Mouse (Mus musculus) heart, postnatal 0 days (tissue): ENCODE data around the gene Lrig2. TPM values are rescaled to one million over a fixed set of nuclear protein-coding genes. Genes with fewer than 3 reads are reported as not detected.

Experiments
- ATAC-seq: fragments of 200-750 bp; cut with Nextera tagmentation; 2 replicates; pipeline ENCODE4 v1.8.0; 2017; ENCODE audit warnings: low read depth, moderate number of reproducible peaks, moderate library complexity; ENCODE audit not compliant: insufficient read depth
- DNase-seq: peaks from one replicate; pipeline ENCODE4 v3.0.0-alpha.2; 2016; ENCODE audit warnings: low spot score
- H3K27ac ChIP-seq: fragments of 300-500 bp; sonication (generic); 2 replicates; pipeline ENCODE4 v1.5.1; 2014; ENCODE audit warnings: low read depth, mild to moderate bottlenecking
- H3K27me3 ChIP-seq: fragments of 300-500 bp; sonication (generic); 2 replicates; pipeline ENCODE4 v1.6.1; 2014; ENCODE audit warnings: low read length, mixed read lengths; ENCODE audit not compliant: control insufficient read depth, insufficient read depth
- H3K36me3 ChIP-seq: fragments of 300-500 bp; sonication (generic); replicated peaks from 2 replicates; pipeline ENCODE4 v1.6.1; 2014; ENCODE audit warnings: low read length, mixed read lengths; ENCODE audit not compliant: control insufficient read depth, insufficient read depth
- H3K4me1 ChIP-seq: fragments of 300-500 bp; sonication (generic); 2 replicates; pipeline ENCODE4 v1.6.1; 2014; ENCODE audit warnings: antibody characterized with exemption; ENCODE audit not compliant: control insufficient read depth, insufficient read depth
- H3K4me2 ChIP-seq: fragments of 300-500 bp; sonication (generic); 2 replicates; pipeline ENCODE4 v1.6.1; 2014; ENCODE audit warnings: low read depth, mild to moderate bottlenecking, low read length, moderate library complexity
- H3K4me3 ChIP-seq: fragments of 300-500 bp; sonication (generic); 2 replicates; pipeline ENCODE4 v1.5.1; 2014; ENCODE audit warnings: low read depth, low read length
- H3K9ac ChIP-seq: fragments of 300-500 bp; sonication (generic); replicated peaks from 2 replicates; pipeline ENCODE4 v1.6.1; 2014; ENCODE audit warnings: low read depth, low read length, mixed read lengths
- H3K9me3 ChIP-seq: fragments of 300-500 bp; sonication (generic); replicated peaks from 2 replicates; pipeline ENCODE4 v1.6.1; 2016; ENCODE audit warnings: low read length; ENCODE audit not compliant: control insufficient read depth
- CTCF ChIP-seq: IDR thresholded peaks from 2 replicates; pipeline ENCODE4 v1.5.1; 2016; ENCODE audit warnings: antibody characterized with exemption, control low read depth, low read depth
- EP300 ChIP-seq: IDR thresholded peaks from 2 replicates; pipeline ENCODE4 v1.6.1; 2016; ENCODE audit warnings: antibody characterized with exemption, low read depth
- WGBS: fragments of 180-500 bp; shearing (Covaris S2); extraction: QIAGEN DNeasy Blood & Tissue Kit; methylation state at CpG from one replicate; pipeline ENCODE4 v1.1.7; 2014; 5-methylcytosine and 5-hydroxymethylcytosine counted together
- polyA plus RNA-seq: library from polyadenylated mRNA; unstranded; fragments of >200 nt; fragmentation: Nextera tagmentation; extraction: Ambion mirVana; gene quantifications from 2 replicates; pipeline ENCODE4 v1.2.1, GENCODE M21; 2015
- total RNA-seq: library from RNA; depleted of rRNA; stranded (reverse); fragments of >200 nt; gene quantifications from 2 replicates; pipeline ENCODE4 v1.2.3, GENCODE M21; 2014; ENCODE audit warnings: low replicate concordance

The Lrig2 gene
- total and polyA plus RNA-seq, 2 experiments from 2014 or later, result 7.2 to 18.7 TPM

GRCm38 (mm10) chr3:104359225-104360135 lies 152.2 kb downstream of the Lrig2 start:
- Histone ChIP-seq H3K4me2 (no peak overlapping the region), H3K9ac (no peak overlapping the region), H3K27me3 (no peaks in the 10 kb centered on the region), H3K27ac (peak overlapping the region; percentile 46), H3K9me3 (no peaks in the 10 kb centered on the region), H3K36me3 (no peaks in the 10 kb centered on the region), H3K4me1 (peaks cover 12% of the 10 kb centered on the region; the same call in 1 of the 2 replicates), H3K4me3 (no peak overlapping the region)
- 39% methylated on average over 8 of the region's 8 CpGs for WGBS
- ATAC-seq (no peak; the same call in 1 of the 2 replicates), DNase-seq (no peak)
- TF ChIP-seq EP300 (no peak), CTCF (0 out of 2 replicates have a peak, but pooled peaks have one; percentile 13)

GRCm38 (mm10) chr3:104358747-104359146 lies 153.0 kb downstream of the Lrig2 start:
- H3K9ac ChIP-seq, result no peak overlapping the region
- ATAC-seq (no peak), DNase-seq (no peak)
- 64% methylated on average over 5 of the region's 5 CpGs for WGBS
- no peak overlapping the region for H3K4me2 ChIP-seq
- no peaks in the 10 kb centered on the region for H3K27me3 ChIP-seq
- no peaks in the 10 kb centered on the region for H3K36me3 ChIP-seq
- H3K9me3 ChIP-seq, result no peaks in the 10 kb centered on the region
- no peak overlapping the region for H3K27ac ChIP-seq
- TF ChIP-seq CTCF (no peak), EP300 (no peak)
- H3K4me1 ChIP-seq, result peaks cover 15% of the 10 kb centered on the region; the same call in 1 of the 2 replicates
- no peak overlapping the region for H3K4me3 ChIP-seq

- 98% methylated on average over 5 of the region's 5 CpGs for WGBS
- H3K4me3 ChIP-seq, result no peak overlapping the region
- no peaks in the 10 kb centered on the region for H3K36me3 ChIP-seq
- H3K4me1 ChIP-seq, result peaks cover 36% of the 10 kb centered on the region
- H3K27ac ChIP-seq, result no peak overlapping the region
- TF ChIP-seq EP300 (no peak), CTCF (no peak)
- no peaks in the 10 kb centered on the region for H3K9me3 ChIP-seq
- H3K9ac ChIP-seq, result no peak overlapping the region
- no peaks in the 10 kb centered on the region for H3K27me3 ChIP-seq
- ATAC-seq (no peak), DNase-seq (no peak)
- no peak overlapping the region for H3K4me2 ChIP-seq
Measured at GRCm38 (mm10) chr3:104356106-104356505, 155.6 kb downstream of the Lrig2 start.

- Histone ChIP-seq H3K9ac (no peak overlapping the region), H3K27ac (no peak overlapping the region), H3K36me3 (no peaks in the 10 kb centered on the region), H3K4me2 (no peak overlapping the region), H3K9me3 (no peaks in the 10 kb centered on the region), H3K4me1 (peaks cover 24% of the 10 kb centered on the region), H3K27me3 (no peaks in the 10 kb centered on the region), H3K4me3 (no peak overlapping the region)
- ATAC-seq, result no peak
- TF ChIP-seq EP300 (no peak), CTCF (no peak)
- no peak for DNase-seq
- WGBS, result 45% methylated on average over 3 of the region's 3 CpGs
Measured at GRCm38 (mm10) chr3:104353884-104354283, 157.8 kb downstream of the Lrig2 start.

- Histone ChIP-seq H3K36me3 (no peaks in the 10 kb centered on the region), H3K4me2 (no peak overlapping the region), H3K4me1 (peaks cover 24% of the 10 kb centered on the region), H3K9me3 (no peaks in the 10 kb centered on the region), H3K9ac (no peak overlapping the region), H3K27ac (peak overlapping the region; percentile 60), H3K27me3 (no peaks in the 10 kb centered on the region), H3K4me3 (no peak overlapping the region)
- 29% methylated on average over 7 of the region's 7 CpGs for WGBS
- DNase-seq (peak; percentile 83), ATAC-seq (peak; percentile 88)
- TF ChIP-seq EP300 (peak; percentile 82), CTCF (no peak)
Measured at GRCm38 (mm10) chr3:104352358-104353060, 159.2 kb downstream of the Lrig2 start.
